Mouse (Mus musculus): ENCODE data around the gene Hsd17b2.

DNA sequence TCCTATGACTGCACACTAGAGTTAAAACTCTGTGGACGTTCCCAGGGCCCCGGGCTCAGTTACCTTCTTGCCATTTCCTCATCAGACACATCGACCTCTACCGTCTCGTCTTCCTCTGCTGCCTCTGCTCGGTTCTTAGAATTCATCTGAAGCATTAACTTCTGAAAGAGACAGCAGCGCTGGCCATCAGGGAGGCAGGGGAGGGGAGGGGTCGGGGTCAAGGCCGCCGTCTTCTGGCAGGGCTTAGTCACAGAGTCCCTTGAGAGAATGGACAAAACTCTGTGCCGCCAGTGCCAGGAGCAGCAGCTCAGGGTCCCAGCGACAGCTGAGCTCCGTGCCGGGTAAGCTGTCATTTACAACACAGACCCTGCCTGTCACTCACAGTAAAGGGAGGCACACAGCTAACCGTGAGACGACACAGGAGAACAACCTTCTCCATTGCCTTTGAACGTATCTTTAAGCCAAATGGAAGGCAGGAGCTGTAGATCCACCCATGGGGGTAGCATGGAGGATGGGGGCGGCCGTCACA, 91.0 kb downstream of the Hsd17b2 start:
- TF ChIP-seq POLR2A (IDR thresholded peaks at IDR 0.05; ENCODE audit: borderline replicate concordance, low read depth, low read length) (no peak), CTCF (IDR thresholded peaks at IDR 0.05; ENCODE audit: low read depth, low read length) (no peak)
